Mouse (Mus musculus) limb, embryonic 10.5 days (tissue): ENCODE measurements around the gene Nmnat3. TPM values are rescaled to one million over a fixed set of nuclear protein-coding genes. Genes with fewer than 3 reads are reported as not detected.

Experiments used
- DNase-seq: peaks from one replicate; pipeline ENCODE4 v3.0.0-alpha.2; 2017; ENCODE audit warnings: low spot score
- H3K27ac ChIP-seq: fragments of 300-500 bp; sonication (generic); 2 replicates; pipeline ENCODE4 v1.5.1; 2016; ENCODE audit warnings: mild to moderate bottlenecking
- H3K27me3 ChIP-seq: fragments of 300-500 bp; sonication (generic); 2 replicates; pipeline ENCODE4 v1.6.1; 2016; ENCODE audit warnings: low read depth, mild to moderate bottlenecking; ENCODE audit not compliant: poor library complexity, severe bottlenecking
- H3K36me3 ChIP-seq: fragments of 300-500 bp; sonication (generic); 2 replicates; pipeline ENCODE4 v1.6.1; 2016; ENCODE audit warnings: mild to moderate bottlenecking, moderate library complexity
- H3K4me1 ChIP-seq: fragments of 300-500 bp; sonication (generic); 2 replicates; pipeline ENCODE4 v1.6.1; 2016
- H3K4me3 ChIP-seq: fragments of 300-500 bp; sonication (generic); 2 replicates; pipeline ENCODE4 v1.5.1; 2016; ENCODE audit warnings: mild to moderate bottlenecking, moderate library complexity
- H3K9me3 ChIP-seq: fragments of 300-500 bp; sonication (generic); replicated peaks from 2 replicates; pipeline ENCODE4 v1.6.1; 2016; ENCODE audit warnings: mild to moderate bottlenecking
- WGBS: fragments of 180-500 bp; shearing (Covaris S2); methylation state at CpG from one replicate; pipeline ENCODE4 v1.1.7; 2016; 5-methylcytosine and 5-hydroxymethylcytosine counted together
- polyA plus RNA-seq: library from polyadenylated mRNA; unstranded; fragments of >200 nt; fragmentation: Nextera tagmentation; extraction: Ambion mirVana; gene quantifications from 2 replicates; pipeline ENCODE4 v1.2.1, GENCODE M21; 2016

Gene Nmnat3
- polyA plus RNA-seq, 1 experiment from 2014 or later: 3.6 TPM

DNA sequence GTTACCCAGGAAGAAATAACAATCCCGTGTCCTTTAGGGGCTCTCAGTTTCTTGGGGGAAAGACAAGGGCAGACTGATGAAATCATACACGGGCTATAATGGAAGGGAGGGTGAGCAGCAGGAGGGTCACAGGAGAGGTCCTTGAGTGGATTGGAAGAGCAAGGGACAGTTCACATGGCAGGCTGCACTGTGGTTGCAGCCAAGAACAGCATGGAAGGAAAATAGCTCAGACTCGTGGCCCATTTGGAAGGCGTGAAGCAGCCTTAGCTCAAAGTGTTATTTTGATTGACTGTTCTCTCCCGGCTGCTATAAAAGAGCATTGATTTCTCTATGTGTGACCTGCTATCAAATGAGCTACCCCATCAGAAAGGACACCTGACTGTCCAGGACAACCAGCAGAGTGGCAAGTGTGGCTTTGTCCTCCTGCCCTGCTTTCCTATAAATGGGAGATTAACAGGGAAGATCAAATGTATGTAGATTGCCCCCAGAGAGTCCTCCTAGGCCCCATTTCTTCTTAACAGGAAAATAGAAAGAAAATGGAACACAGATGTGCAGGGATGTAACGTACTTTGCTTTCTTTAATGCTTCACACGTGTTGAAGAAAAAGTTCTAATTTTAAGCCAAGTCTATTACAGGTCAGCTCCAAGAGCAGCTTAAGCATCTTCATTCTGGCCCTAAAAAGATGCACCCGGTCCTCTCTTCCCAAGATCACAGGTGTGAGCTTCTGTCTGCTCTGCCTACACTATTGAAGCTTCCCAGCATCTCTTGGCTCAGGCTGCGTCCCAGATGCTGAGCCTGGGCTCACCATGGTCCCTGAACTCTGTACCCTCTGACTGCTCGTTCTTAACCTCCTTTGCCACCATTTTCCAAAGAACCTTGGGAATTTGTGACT is 100.8 kb downstream of the Nmnat3 start:
- no peak for DNase-seq
- no peaks in the 10 kb centered on the region for H3K27me3 ChIP-seq
- WGBS: 64% methylated on average over 10 of the region's 10 CpGs

GRCm38 (mm10) chr9:98388633-98388965 is 101.4 kb downstream of the Nmnat3 start:
- no peak overlapping the region for H3K4me3 ChIP-seq
- no peaks in the 10 kb centered on the region for H3K9me3 ChIP-seq
- WGBS: 84% methylated on average over 5 of the region's 5 CpGs
- H3K36me3 ChIP-seq: no peaks in the 10 kb centered on the region
- DNase-seq: no peak
- H3K27me3 ChIP-seq: no peaks in the 10 kb centered on the region
- peaks cover 15% of the 10 kb centered on the region for H3K4me1 ChIP-seq
- no peak overlapping the region for H3K27ac ChIP-seq

More for the DNA sequence above, 100.8 kb downstream of the Nmnat3 start:
- H3K27ac ChIP-seq: no peak overlapping the region
- H3K4me3 ChIP-seq: no peak overlapping the region
- no peaks in the 10 kb centered on the region for H3K36me3 ChIP-seq
- peaks cover 12% of the 10 kb centered on the region for H3K4me1 ChIP-seq
- H3K9me3 ChIP-seq: no peaks in the 10 kb centered on the region

- Histone ChIP-seq H3K4me3 (no peak overlapping the region), H3K36me3 (no peaks in the 10 kb centered on the region), H3K9me3 (no peaks in the 10 kb centered on the region), H3K4me1 (peaks cover 6% of the 10 kb centered on the region), H3K27ac (no peak overlapping the region), H3K27me3 (no peaks in the 10 kb centered on the region)
- WGBS: 76% methylated on average over 4 of the region's 4 CpGs
- DNase-seq: no peak
Measured at GRCm38 (mm10) chr9:98393496-98393895, 106.3 kb downstream of the Nmnat3 start.

DNA sequence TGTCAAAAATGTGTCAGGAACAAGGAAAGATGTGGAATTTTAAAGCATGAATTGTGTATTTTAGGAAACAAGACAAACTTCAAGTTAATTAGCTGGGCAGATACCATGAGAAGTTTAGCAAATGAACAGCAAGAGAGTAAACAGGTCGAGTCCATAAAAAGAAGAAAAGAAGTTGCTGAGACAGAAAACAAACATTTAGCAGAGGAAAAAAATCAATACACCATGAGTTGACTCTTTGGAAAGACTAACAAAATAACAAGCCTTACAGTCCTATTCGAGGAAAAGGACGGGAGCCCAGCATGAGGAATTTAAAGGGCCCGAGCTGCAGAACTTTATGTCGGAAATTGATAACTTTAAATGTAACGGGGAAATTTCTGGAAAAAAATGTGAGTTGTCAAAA is 110.0 kb downstream of the Nmnat3 start:
- Histone ChIP-seq H3K36me3 (no peaks in the 10 kb centered on the region), H3K27me3 (no peaks in the 10 kb centered on the region), H3K27ac (no peak overlapping the region), H3K4me3 (no peak overlapping the region), H3K4me1 (peaks cover 4% of the 10 kb centered on the region), H3K9me3 (no peaks in the 10 kb centered on the region)
- WGBS: 88% methylated on average over 6 of the region's 6 CpGs
- no peak for DNase-seq

DNA sequence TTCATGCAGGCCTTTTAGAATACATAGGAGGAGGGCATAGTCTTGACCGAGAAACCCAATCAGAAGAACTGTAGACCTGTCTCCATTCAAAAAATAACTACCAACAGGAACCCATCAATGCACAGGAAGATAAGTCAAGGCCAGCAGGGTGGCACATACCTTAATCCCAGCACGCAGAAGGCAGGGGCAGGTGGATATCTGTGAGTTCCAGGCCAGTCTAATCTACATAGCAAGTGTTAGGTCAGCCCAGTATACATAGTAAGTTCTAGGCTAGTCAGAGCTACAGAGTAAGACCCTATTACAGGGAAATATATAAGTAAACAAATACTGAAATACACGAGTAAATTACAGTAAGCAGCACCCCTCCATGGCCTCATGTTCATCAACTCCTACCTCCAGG is 110.6 kb downstream of the Nmnat3 start:
- peaks cover 4% of the 10 kb centered on the region for H3K4me1 ChIP-seq
- H3K36me3 ChIP-seq: no peaks in the 10 kb centered on the region
- no peaks in the 10 kb centered on the region for H3K27me3 ChIP-seq
- H3K9me3 ChIP-seq: no peaks in the 10 kb centered on the region
- H3K27ac ChIP-seq: no peak overlapping the region
- H3K4me3 ChIP-seq: no peak overlapping the region
- 89% methylated on average over 3 of the region's 3 CpGs for WGBS
- DNase-seq: no peak

DNA sequence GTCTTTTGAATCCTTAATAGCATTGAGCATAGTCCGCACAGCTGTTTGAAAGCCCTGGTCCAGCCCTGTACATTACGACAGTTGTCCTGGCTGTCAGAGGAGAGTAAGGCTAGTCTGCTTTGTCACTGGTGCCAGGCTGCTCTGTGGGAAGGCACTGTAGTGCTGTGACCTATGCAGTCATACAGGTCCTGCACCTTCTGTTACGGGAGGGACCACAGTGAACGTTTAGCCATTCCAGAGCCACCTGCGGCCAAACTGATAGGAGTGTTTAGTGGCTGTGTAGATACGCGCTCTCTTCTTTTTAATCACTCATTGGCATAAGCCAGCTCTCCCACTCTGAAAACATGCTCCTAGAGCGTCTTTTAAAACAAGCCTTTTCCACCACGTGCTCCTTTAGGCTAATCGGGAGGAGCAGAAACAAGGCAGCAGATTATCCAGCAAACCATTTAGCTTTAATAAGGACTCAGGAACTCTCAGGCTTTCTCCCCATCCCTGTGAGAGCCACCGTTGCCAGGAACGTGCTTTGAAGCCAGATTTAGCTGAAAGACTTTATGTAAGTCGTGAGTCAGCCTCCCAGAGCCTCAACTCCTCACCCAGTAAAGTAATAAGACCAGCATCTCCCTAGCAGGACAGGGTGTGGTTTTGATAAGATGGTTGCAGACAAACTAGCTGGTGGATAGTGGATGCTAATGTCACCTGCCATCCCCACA is 113.1 kb downstream of the Nmnat3 start:
- Histone ChIP-seq H3K36me3 (no peaks in the 10 kb centered on the region), H3K9me3 (no peaks in the 10 kb centered on the region), H3K4me3 (no peak overlapping the region), H3K27ac (no peak overlapping the region), H3K4me1 (no peaks in the 10 kb centered on the region), H3K27me3 (no peaks in the 10 kb centered on the region)
- DNase-seq: no peak
- 83% methylated on average over 13 of the region's 13 CpGs for WGBS

- 78% methylated on average over 5 of the region's 5 CpGs for WGBS
- Histone ChIP-seq H3K27me3 (no peaks in the 10 kb centered on the region), H3K9me3 (no peaks in the 10 kb centered on the region), H3K36me3 (no peaks in the 10 kb centered on the region), H3K27ac (no peak overlapping the region), H3K4me1 (no peaks in the 10 kb centered on the region), H3K4me3 (no peak overlapping the region)
- no peak for DNase-seq
Measured at GRCm38 (mm10) chr9:98401611-98402010, 114.4 kb downstream of the Nmnat3 start.

DNA sequence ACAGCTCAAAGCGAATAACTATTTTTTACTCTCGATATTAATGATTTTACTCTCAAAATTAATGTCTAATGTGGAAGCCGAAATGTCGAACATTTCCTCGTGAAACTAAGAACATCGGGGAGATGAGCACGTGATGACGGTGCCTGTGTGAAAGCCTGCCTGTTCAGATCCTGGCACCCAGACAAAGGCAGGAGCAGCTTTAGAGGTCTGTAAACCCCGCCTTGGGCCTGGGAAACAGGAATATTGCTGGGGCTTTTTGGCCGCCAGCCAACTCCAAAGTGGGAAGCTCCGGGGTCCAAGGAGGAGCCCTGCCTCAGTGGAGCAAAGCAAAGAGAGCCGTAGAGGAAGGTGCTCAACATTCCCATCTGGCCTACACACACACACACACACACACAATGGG is 120.5 kb downstream of the Nmnat3 start:
- H3K9me3 ChIP-seq: no peaks in the 10 kb centered on the region
- no peak overlapping the region for H3K27ac ChIP-seq
- no peak for DNase-seq
- WGBS: 94% methylated on average over 12 of the region's 12 CpGs
- H3K27me3 ChIP-seq: no peaks in the 10 kb centered on the region
- no peaks in the 10 kb centered on the region for H3K36me3 ChIP-seq
- no peaks in the 10 kb centered on the region for H3K4me1 ChIP-seq
- H3K4me3 ChIP-seq: no peak overlapping the region

- no peaks in the 10 kb centered on the region for H3K36me3 ChIP-seq
- peak; percentile 80 for DNase-seq
- no peaks in the 10 kb centered on the region for H3K4me1 ChIP-seq
- H3K4me3 ChIP-seq: no peak overlapping the region
- 39% methylated on average over 3 of the region's 3 CpGs for WGBS
- H3K27me3 ChIP-seq: no peaks in the 10 kb centered on the region
- H3K27ac ChIP-seq: no peak overlapping the region
- H3K9me3 ChIP-seq: no peaks in the 10 kb centered on the region
Measured at GRCm38 (mm10) chr9:98409137-98409536, 121.9 kb downstream of the Nmnat3 start.

DNA sequence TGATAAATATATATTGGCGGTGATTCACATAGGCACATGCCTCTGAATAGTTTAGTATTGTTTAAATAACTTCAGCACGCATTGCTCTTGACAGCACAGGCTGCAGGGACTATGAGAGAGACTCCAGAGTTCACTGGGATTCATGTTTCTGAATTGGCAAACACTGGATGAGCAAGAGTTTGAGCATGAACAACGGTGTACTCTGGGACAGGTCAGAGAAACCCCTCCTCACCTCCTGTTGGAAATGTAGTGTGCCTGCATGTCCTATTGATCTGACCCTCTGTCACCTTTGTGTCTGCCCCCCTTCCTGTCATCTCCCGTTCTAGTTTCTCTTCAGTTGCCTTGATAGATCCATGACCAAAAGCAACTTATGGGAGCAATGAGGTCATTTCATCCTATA is 128.2 kb downstream of the Nmnat3 start:
- no peak for DNase-seq
- Histone ChIP-seq H3K27ac (no peak overlapping the region), H3K4me1 (peaks cover under 1% of the 10 kb centered on the region; the same call in 1 of the 2 replicates), H3K4me3 (no peak overlapping the region), H3K36me3 (no peaks in the 10 kb centered on the region), H3K9me3 (no peaks in the 10 kb centered on the region), H3K27me3 (no peaks in the 10 kb centered on the region)
- 86% methylated on average over 4 of the region's 4 CpGs for WGBS

DNA sequence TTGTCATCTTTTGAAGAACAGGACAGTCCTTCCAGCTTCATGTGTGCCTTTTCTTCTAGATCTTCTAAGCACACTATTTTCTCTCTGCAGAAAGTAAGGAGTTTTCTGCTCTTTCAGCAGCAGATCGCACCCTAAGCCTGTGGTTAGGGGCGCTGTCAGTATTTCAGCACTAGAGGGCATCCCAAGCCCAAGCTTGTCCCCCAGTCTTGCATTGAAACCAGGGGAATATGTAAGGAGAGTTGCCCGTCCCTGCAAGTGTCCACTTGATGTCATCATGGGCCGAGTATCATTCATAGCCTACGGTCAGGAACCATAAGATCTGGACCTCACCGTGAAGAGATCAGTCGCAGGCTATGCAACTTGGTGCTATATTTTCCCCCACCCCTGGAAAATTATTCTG is 130.7 kb downstream of the Nmnat3 start:
- 45% methylated on average over 7 of the region's 7 CpGs for WGBS
- no peak for DNase-seq
- Histone ChIP-seq H3K27me3 (peaks cover 4% of the 10 kb centered on the region; the same call in 1 of the 2 replicates), H3K36me3 (no peaks in the 10 kb centered on the region), H3K27ac (no peak overlapping the region), H3K9me3 (no peaks in the 10 kb centered on the region), H3K4me1 (peaks cover 6% of the 10 kb centered on the region), H3K4me3 (no peak overlapping the region)

DNA sequence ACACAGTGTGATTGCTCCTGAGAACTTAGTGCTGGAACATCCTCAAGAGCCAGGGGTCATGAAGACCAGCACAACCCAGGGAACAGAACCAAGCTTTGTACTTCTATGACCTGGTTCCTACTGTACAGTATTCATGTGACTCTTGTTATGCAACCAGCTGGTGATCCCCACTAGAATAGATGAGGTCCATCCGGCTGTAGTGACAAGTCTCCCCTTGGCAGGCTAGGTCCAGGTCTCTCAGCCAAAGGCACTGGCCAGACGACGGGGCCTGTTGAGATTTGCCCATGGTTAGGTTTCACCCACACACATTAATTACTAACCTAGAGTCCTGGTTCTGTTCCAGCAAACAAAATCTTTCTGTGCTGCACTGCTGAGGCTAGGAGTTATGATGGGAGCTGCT is 131.1 kb downstream of the Nmnat3 start:
- Histone ChIP-seq H3K36me3 (no peaks in the 10 kb centered on the region), H3K4me1 (peaks cover 6% of the 10 kb centered on the region), H3K27ac (no peak overlapping the region), H3K27me3 (peaks cover 8% of the 10 kb centered on the region; the same call in 1 of the 2 replicates), H3K4me3 (no peak overlapping the region), H3K9me3 (no peaks in the 10 kb centered on the region)
- 87% methylated on average over 3 of the region's 3 CpGs for WGBS
- no peak for DNase-seq

DNA sequence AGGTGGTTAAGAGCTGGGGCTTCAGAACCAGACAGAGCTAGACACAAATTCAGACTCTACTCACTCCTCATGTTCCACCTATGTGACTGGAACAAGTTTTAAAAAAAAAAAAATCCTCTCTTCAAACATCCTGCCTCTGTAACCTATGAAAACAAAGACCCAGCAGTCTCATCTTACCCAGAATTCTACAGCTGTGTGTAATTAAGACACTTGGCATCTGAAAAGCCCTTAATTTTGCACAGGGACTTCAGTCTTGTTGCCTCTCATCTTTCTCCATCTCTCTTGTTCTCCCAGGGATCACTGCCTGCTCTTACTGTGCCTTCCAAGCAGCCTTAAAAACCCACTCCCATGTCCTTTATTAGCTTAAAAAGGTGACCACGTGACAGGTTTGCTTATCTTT is 133.4 kb downstream of the Nmnat3 start:
- peaks cover 20% of the 10 kb centered on the region for H3K27me3 ChIP-seq
- no peak for DNase-seq
- WGBS: 87% methylated on average over 1 of the region's 1 CpGs

More for the DNA sequence above, 133.4 kb downstream of the Nmnat3 start:
- Histone ChIP-seq H3K9me3 (no peaks in the 10 kb centered on the region), H3K36me3 (no peaks in the 10 kb centered on the region), H3K4me1 (peaks cover 25% of the 10 kb centered on the region), H3K4me3 (no peak overlapping the region), H3K27ac (no peak overlapping the region)
